Mouse (Mus musculus) CH12.LX (cell line): ENCODE data around the gene Rsu1. TPM values are rescaled to one million over a fixed set of nuclear protein-coding genes. Genes with fewer than 3 reads are reported as not detected.

Experiments
- DNase-seq: peaks from one replicate; pipeline ENCODE4 v3.0.0-alpha.2; 2013; ENCODE audit errors: extremely low read depth
- H3K27ac ChIP-seq: 2 replicates; pipeline ENCODE4 v1.5.1; 2012; ENCODE audit warnings: low read depth, mild to moderate bottlenecking, control low read depth, moderate library complexity; ENCODE audit not compliant: insufficient read depth
- H3K27me3 ChIP-seq: replicated peaks from 2 replicates; pipeline ENCODE3; 2012; ENCODE audit warnings: inconsistent platforms
- H3K36me3 ChIP-seq, 2 experiments: replicated peaks in 1 of 2; 2 replicates each; pipeline versions ENCODE3 to v1.6.1; 2012; ENCODE audit warnings: inconsistent platforms in 1 of 2, low read length in 1 of 2, mild to moderate bottlenecking in 1 of 2, mixed read lengths in 1 of 2, moderate library complexity in 1 of 2; ENCODE audit not compliant: control insufficient read depth in 1 of 2, insufficient read depth in 1 of 2
- H3K4me1 ChIP-seq, 2 experiments: 2 replicates each; pipeline ENCODE4 v1.6.1; 2012; ENCODE audit warnings: inconsistent platforms in 1 of 2, moderate library complexity in 1 of 2; ENCODE audit not compliant: insufficient read depth in 2 of 2, control insufficient read depth in 1 of 2
- H3K4me2 ChIP-seq: 2 replicates; pipeline ENCODE4 v1.6.1; 2012; ENCODE audit warnings: low read depth, mild to moderate bottlenecking, control low read depth; ENCODE audit not compliant: poor library complexity, insufficient read depth, severe bottlenecking
- H3K4me3 ChIP-seq, 3 experiments: fragments of 150-350 bp in 1 of 3; sonication (generic) in 1 of 3; replicated peaks in 1 of 3; 2 replicates each; pipeline versions ENCODE3 to v1.5.1; 2011 to 2012; ENCODE audit warnings: low read depth in 2 of 3, low read length in 2 of 3, mild to moderate bottlenecking in 2 of 3, moderate library complexity in 2 of 3, control low read depth in 1 of 3, improper control_type of control experiment in 1 of 3, inconsistent platforms in 1 of 3, mixed read lengths in 1 of 3; ENCODE audit not compliant: poor library complexity in 1 of 3
- H3K79me2 ChIP-seq: replicated peaks from 2 replicates; pipeline ENCODE4 v1.6.1; 2012; ENCODE audit warnings: mild to moderate bottlenecking, moderate library complexity; ENCODE audit not compliant: control insufficient read depth, poor library complexity, insufficient read depth, severe bottlenecking; ENCODE audit errors: extremely low read depth
- H3K9ac ChIP-seq: 2 replicates; pipeline ENCODE4 v1.6.1; 2012; ENCODE audit warnings: low read depth, mild to moderate bottlenecking, control low read depth, moderate library complexity; ENCODE audit not compliant: insufficient read depth
- H3K9me3 ChIP-seq: replicated peaks from 2 replicates; pipeline ENCODE3; 2012; ENCODE audit warnings: low read length, inconsistent platforms, mixed read lengths
- BHLHE40 ChIP-seq: IDR thresholded peaks from 2 replicates; pipeline ENCODE4 v1.6.1; 2011; ENCODE audit warnings: mild to moderate bottlenecking, low read depth, low read length, improper control_type of control experiment
- CHD1 ChIP-seq: IDR thresholded peaks from 2 replicates; pipeline ENCODE4 v1.6.1; 2012; ENCODE audit warnings: low read depth, low read length, improper control_type of control experiment, inconsistent platforms
- GABPA ChIP-seq: IDR thresholded peaks from 2 replicates; pipeline ENCODE4 v1.6.1; 2012; ENCODE audit warnings: low read depth, low read length, improper control_type of control experiment, inconsistent platforms; ENCODE audit not compliant: insufficient replicate concordance
- JUN ChIP-seq: IDR thresholded peaks from 2 replicates; pipeline ENCODE4 v1.6.1; 2011; ENCODE audit warnings: low read depth, mild to moderate bottlenecking, low read length, improper control_type of control experiment, moderate library complexity; ENCODE audit not compliant: insufficient read depth
- MAFK ChIP-seq: IDR thresholded peaks from 2 replicates; pipeline ENCODE4 v1.6.1; 2011; ENCODE audit warnings: low read length, improper control_type of control experiment; ENCODE audit not compliant: insufficient replicate concordance
- MAZ ChIP-seq: IDR thresholded peaks from 2 replicates; pipeline ENCODE4 v1.6.1; 2012; ENCODE audit warnings: low read depth, mild to moderate bottlenecking, inconsistent platforms, low read length, improper control_type of control experiment, moderate library complexity
- MYC ChIP-seq: IDR thresholded peaks from 2 replicates; pipeline ENCODE4 v1.6.1; 2011; ENCODE audit warnings: low read depth, mild to moderate bottlenecking, improper control_type of control experiment, low read length
- NELFE ChIP-seq: IDR thresholded peaks from 2 replicates; pipeline ENCODE4 v1.6.1; 2011; ENCODE audit warnings: low read depth, low read length, improper control_type of control experiment
- PAX5 ChIP-seq: IDR thresholded peaks from 2 replicates; pipeline ENCODE4 v1.6.1; 2012; ENCODE audit warnings: low read length, inconsistent platforms, mixed read lengths
- POLR2A ChIP-seq: IDR thresholded peaks from 2 replicates; pipeline ENCODE4 v1.6.1; 2011; ENCODE audit warnings: low read depth, mild to moderate bottlenecking, improper control_type of control experiment, low read length
- POLR2AphosphoS2 ChIP-seq: IDR thresholded peaks from 2 replicates; pipeline ENCODE4 v1.6.1; 2011; ENCODE audit warnings: low read depth, low read length, improper control_type of control experiment
- RAD21 ChIP-seq: IDR thresholded peaks from 2 replicates; pipeline ENCODE4 v1.6.1; 2011; ENCODE audit warnings: low read depth, mild to moderate bottlenecking, low read length, improper control_type of control experiment, moderate library complexity
- RCOR1 ChIP-seq: conservative IDR thresholded peaks from 2 replicates; pipeline ENCODE4 v1.6.1; 2012; ENCODE audit warnings: low read depth, mild to moderate bottlenecking, inconsistent platforms, low read length, improper control_type of control experiment
- SIN3A ChIP-seq: IDR thresholded peaks from 2 replicates; pipeline ENCODE4 v1.6.1; 2012; ENCODE audit warnings: low read length, improper control_type of control experiment, inconsistent platforms
- TCF12 ChIP-seq: IDR thresholded peaks from 2 replicates; pipeline ENCODE4 v1.6.1; 2014; ENCODE audit warnings: low read depth, mild to moderate bottlenecking, inconsistent platforms, low read length, improper control_type of control experiment
- UBTF ChIP-seq: IDR thresholded peaks from 2 replicates; pipeline ENCODE4 v1.6.1; 2012; ENCODE audit warnings: low read depth, mild to moderate bottlenecking, inconsistent platforms, low read length, improper control_type of control experiment, moderate library complexity
- USF1 ChIP-seq: IDR thresholded peaks from 2 replicates; pipeline ENCODE4 v1.6.1; 2014; ENCODE audit warnings: low read depth, mild to moderate bottlenecking, inconsistent platforms, low read length, improper control_type of control experiment
- USF2 ChIP-seq: conservative IDR thresholded peaks from 2 replicates; pipeline ENCODE4 v1.6.1; 2011; ENCODE audit warnings: low read depth, low read length, improper control_type of control experiment
- ZC3H11A ChIP-seq: IDR thresholded peaks from 2 replicates; pipeline ENCODE4 v1.6.1; 2012; ENCODE audit warnings: low read depth, mild to moderate bottlenecking, inconsistent platforms, low read length, improper control_type of control experiment
- ZKSCAN1 ChIP-seq: IDR thresholded peaks from 2 replicates; pipeline ENCODE4 v1.6.1; 2012; ENCODE audit warnings: low read depth, inconsistent platforms, low read length, improper control_type of control experiment, borderline replicate concordance
- dilution Hi-C: fragments of 300-500 bp; cut with MboI; formaldehyde crosslinking; loops from 2 replicates; pipeline ENCODE4 v1.14.3; 2020; ENCODE audit warnings: low sequenced_read_pairs; ENCODE audit not compliant: extremely low pct_unique_long_range_greater_than_20kb, extremely low pct_ligation_motif_present
- in situ Hi-C: fragments of 300-500 bp; cut with MboI; formaldehyde crosslinking; loops from 3 replicates; pipeline ENCODE4 v1.14.3; 2019; ENCODE audit warnings: low sequenced_read_pairs, low pct_ligation_motif_present, low pct_unique_long_range_greater_than_20kb, mixed read lengths
- polyA plus RNA-seq: library from polyadenylated mRNA; unstranded; fragments of >175 nt; gene quantifications from 2 replicates; pipeline ENCODE4 v1.2.1, GENCODE M21; 2012; ENCODE audit warnings: low read depth; ENCODE audit not compliant: insufficient read length
- total RNA-seq, 2 experiments: library from RNA; depleted of rRNA; stranded (reverse); fragments of 300-350 nt in 1 of 2; fragments of >200 nt in 1 of 2; gene quantifications; 2 replicates each; pipeline ENCODE4 v1.2.3; 2012 to 2014

Rsu1 gene
- total and polyA plus RNA-seq, 3 experiments: 29.5 to 108 (median 86.4) TPM

DNA sequence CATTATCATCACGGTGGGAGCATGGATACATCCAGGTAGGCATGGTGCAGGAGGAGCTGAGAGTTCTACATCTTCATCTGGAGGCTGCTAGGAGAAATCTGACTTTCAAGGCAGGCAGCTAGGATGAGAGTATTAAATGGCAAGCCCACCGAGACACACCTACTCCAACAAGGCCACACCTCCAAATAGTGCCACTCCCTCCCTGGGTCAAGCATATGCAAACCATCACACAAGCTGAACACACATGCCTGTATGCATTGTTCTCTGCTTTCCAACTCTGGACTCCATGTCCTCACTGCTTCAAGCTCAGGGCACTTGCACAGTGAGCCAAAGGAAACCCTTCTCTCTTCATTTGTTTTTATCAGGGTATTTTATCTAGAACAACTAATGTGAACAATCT is 12.6 kb downstream of the Rsu1 start:
- no peak overlapping the region for H3K4me3 ChIP-seq
- no peak overlapping the region for H3K4me2 ChIP-seq
- no peak overlapping the region for H3K27ac ChIP-seq
- TF ChIP-seq RAD21: no peak
- no peak for TF ChIP-seq USF2
- H3K79me2 ChIP-seq: no peaks in the 10 kb centered on the region; the same call in 1 of the 2 replicates
- peaks cover 5 to 64% of the 10 kb centered on the region in 2 experiments for H3K36me3 ChIP-seq
- in situ Hi-C loops (no loop called here), dilution Hi-C loops (no loop called here)
- H3K27me3 ChIP-seq: no peaks in the 10 kb centered on the region
- H3K9ac ChIP-seq: no peak overlapping the region
- 0 out of 4 replicates have a peak, but pooled peaks cover 0 to 2% of the 10 kb centered on the region in 2 experiments for H3K4me1 ChIP-seq
- H3K9me3 ChIP-seq: no peaks in the 10 kb centered on the region
- no peak for DNase-seq

DNA sequence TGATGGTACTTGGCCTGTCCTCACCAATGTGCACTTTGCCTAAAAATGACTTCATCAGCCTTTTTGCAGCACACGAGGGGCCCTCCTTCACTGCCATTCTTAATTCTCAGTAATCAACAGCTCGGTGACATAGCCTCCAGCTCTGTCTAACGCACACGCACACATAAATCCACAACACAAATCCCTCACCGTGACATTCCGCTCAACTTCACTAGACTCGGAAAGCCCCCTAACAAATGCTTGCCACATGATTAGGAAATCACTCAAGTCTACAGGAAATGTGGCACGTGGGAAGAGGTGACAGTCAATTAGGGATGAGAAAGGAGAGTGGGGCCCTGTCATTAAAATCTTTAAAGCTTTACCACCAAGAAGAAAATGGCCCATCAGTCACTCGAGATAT is 30.5 kb downstream of the Rsu1 start:
- dilution Hi-C loops: no loop called here
- Histone ChIP-seq H3K27me3 (no peaks in the 10 kb centered on the region), H3K27ac (no peak overlapping the region), H3K36me3 (peaks cover 0 to 50% of the 10 kb centered on the region in 2 experiments), H3K4me2 (no peak overlapping the region), H3K4me3 (no peak overlapping the region), H3K4me1 (peaks cover 0 to 32% of the 10 kb centered on the region in 2 experiments; a peak in 2 of 4 replicates), H3K9ac (no peak overlapping the region), H3K9me3 (no peaks in the 10 kb centered on the region), H3K79me2 (no peaks in the 10 kb centered on the region)
- in situ Hi-C loops: loop anchor here (25.0 kb wide), 1 partner anchor 803 kb away; no protein-coding TSS in a partner anchor
- DNase-seq: no peak
- TF ChIP-seq UBTF (no peak), RCOR1 (no peak), MAZ (no peak), POLR2A (no peak), USF2 (no peak), BHLHE40 (no peak), MYC (no peak), JUN (no peak), CHD1 (no peak), TCF12 (no peak), MAFK (no peak), GABPA (no peak), PAX5 (no peak), SIN3A (no peak), USF1 (no peak), ZKSCAN1 (no peak), NELFE (no peak), POLR2AphosphoS2 (no peak), ZC3H11A (no peak)
